Mouse (Mus musculus): ENCODE data around the gene 1700123L14Rik. TPM values are rescaled to one million over a fixed set of nuclear protein-coding genes. Genes with fewer than 3 reads are reported as not detected.

1700123L14Rik gene
- polyA plus RNA-seq, 1 experiment from 2014 or later, result not detected

- WGBS, result 81% methylated on average over 1 of the region's 1 CpGs
- no peaks in the 10 kb centered on the region for H3K27me3 ChIP-seq (replicated peaks; ENCODE audit: control insufficient read depth, insufficient read depth, low read length)
- H3K9me3 ChIP-seq (ENCODE audit: control insufficient read depth, low read length), result no peaks in the 10 kb centered on the region
- no peak overlapping the region for H3K4me3 ChIP-seq (ENCODE audit: low read depth, low read length)
- no peak for ATAC-seq (replicated peaks; ENCODE audit: low FRiP score)
- H3K4me1 ChIP-seq (replicated peaks; ENCODE audit: control insufficient read depth, insufficient read depth, low read length), result no peaks in the 10 kb centered on the region
- no peak for DNase-seq (ENCODE audit: low spot score)
- H3K9ac ChIP-seq (ENCODE audit: low read depth, low read length), result no peak overlapping the region
- H3K4me2 ChIP-seq, result no peak overlapping the region
- no peak overlapping the region for H3K27ac ChIP-seq (ENCODE audit: low read depth, low read length)
- no peaks in the 10 kb centered on the region for H3K36me3 ChIP-seq (ENCODE audit: control insufficient read depth, insufficient read depth, low read length)
These were observed 22.7 kb downstream of the 1700123L14Rik start for GRCm38 (mm10) chr6:96143326-96143725.

- peak overlapping the region; percentile 36; the same call in 1 of the 2 replicates for H3K9ac ChIP-seq (ENCODE audit: low read depth, low read length)
- no peak overlapping the region for H3K27ac ChIP-seq (ENCODE audit: low read depth, low read length)
- H3K4me2 ChIP-seq, result peak overlapping the region; percentile 70
- H3K9me3 ChIP-seq (ENCODE audit: control insufficient read depth, low read length), result no peaks in the 10 kb centered on the region
- H3K36me3 ChIP-seq (ENCODE audit: control insufficient read depth, insufficient read depth, low read length), result no peaks in the 10 kb centered on the region
- no peak for ATAC-seq (replicated peaks; ENCODE audit: low FRiP score)
- peaks cover 4% of the 10 kb centered on the region for H3K27me3 ChIP-seq (replicated peaks; ENCODE audit: control insufficient read depth, insufficient read depth, low read length)
- peak; percentile 42 for DNase-seq (ENCODE audit: low spot score)
- 2% methylated on average over 32 of the region's 32 CpGs for WGBS
- peak overlapping the region; percentile 53 for H3K4me3 ChIP-seq (ENCODE audit: low read depth, low read length)
- H3K4me1 ChIP-seq (replicated peaks; ENCODE audit: control insufficient read depth, insufficient read depth, low read length), result no peaks in the 10 kb centered on the region
These were observed 49.3 kb downstream of the 1700123L14Rik start for GRCm38 (mm10) chr6:96116534-96117272.

- no peak for ATAC-seq (replicated peaks; ENCODE audit: low FRiP score)
- Histone ChIP-seq H3K4me1 (replicated peaks; ENCODE audit: control insufficient read depth, insufficient read depth, low read length) (no peaks in the 10 kb centered on the region), H3K9ac (ENCODE audit: low read depth, low read length) (peak overlapping the region; percentile 36; the same call in 1 of the 2 replicates), H3K27ac (ENCODE audit: low read depth, low read length) (no peak overlapping the region), H3K4me3 (ENCODE audit: low read depth, low read length) (peak overlapping the region; percentile 53), H3K27me3 (replicated peaks; ENCODE audit: control insufficient read depth, insufficient read depth, low read length) (peaks cover 4% of the 10 kb centered on the region), H3K9me3 (ENCODE audit: control insufficient read depth, low read length) (no peaks in the 10 kb centered on the region), H3K36me3 (ENCODE audit: control insufficient read depth, insufficient read depth, low read length) (no peaks in the 10 kb centered on the region), H3K4me2 (peak overlapping the region; percentile 70)
- 17% methylated on average over 6 of the region's 6 CpGs for whole genome bisulfite sequencing
- no peak for DNase-seq (ENCODE audit: low spot score)
These were observed 49.9 kb downstream of the 1700123L14Rik start for GRCm38 (mm10) chr6:96116148-96116533.

Other genes starting within 250 kb of the 1700123L14Rik start
- gene Fam19a1, start 53.1 kb downstream of the 1700123L14Rik start, polyA plus RNA-seq (2014; fragmentation: Nextera tagmentation; extraction: Ambion mirVana), result 0.40 and 0.85 TPM in 2 replicates

Measured in liver, embryonic 11.5 days (tissue).